Mouse (Mus musculus) liver, adult 2 months (tissue): ENCODE data around the gene Arhgef15.

Experiments
- CTCF ChIP-seq: fragments of 200-500 bp; IDR thresholded peaks from 2 replicates; pipeline ENCODE4 v1.5.1; 2011; ENCODE audit warnings: low read depth, low read length, control low read depth
- POLR2A ChIP-seq: fragments of 200-500 bp; IDR thresholded peaks from 2 replicates; pipeline ENCODE4 v1.6.1; 2011; ENCODE audit warnings: low read length, control low read depth; ENCODE audit not compliant: insufficient read depth; ENCODE audit errors: extremely low read depth

GRCm38 (mm10) chr11:68896247-68896646 lies 61.0 kb downstream of the Arhgef15 start:
- TF ChIP-seq CTCF (no peak), POLR2A (no peak)
